Mouse (Mus musculus) retina, postnatal 1 day (tissue): Measurements from ENCODE around the gene Elmo1.

Experiments used
- DNase-seq: peaks from one replicate; pipeline ENCODE4 v3.0.0-alpha.2; 2012

Elmo1 gene

GRCm38 (mm10) chr13:20163339-20163954 is 73.1 kb downstream of the Elmo1 start:
- no peak for DNase-seq

GRCm38 (mm10) chr13:20164837-20165236 is 74.4 kb downstream of the Elmo1 start:
- DNase-seq = no peak

GRCm38 (mm10) chr13:20173987-20174654 is 83.7 kb downstream of the Elmo1 start:
- DNase-seq = no peak

GRCm38 (mm10) chr13:20174655-20175280 is 84.4 kb downstream of the Elmo1 start:
- no peak for DNase-seq

GRCm38 (mm10) chr13:20180738-20181137 is 90.3 kb downstream of the Elmo1 start:
- DNase-seq = no peak

- peak; percentile 9 for DNase-seq
Measured at GRCm38 (mm10) chr13:20181321-20181720, 90.9 kb downstream of the Elmo1 start.

GRCm38 (mm10) chr13:20182239-20182825 is 91.9 kb downstream of the Elmo1 start:
- DNase-seq = peak; percentile 43

GRCm38 (mm10) chr13:20183512-20184238 is 93.3 kb downstream of the Elmo1 start:
- peak; percentile 57 for DNase-seq

- no peak for DNase-seq
Measured at GRCm38 (mm10) chr13:20184239-20185033, 94.0 kb downstream of the Elmo1 start.

- DNase-seq = no peak
Measured at GRCm38 (mm10) chr13:20185034-20185846, 94.8 kb downstream of the Elmo1 start.

GRCm38 (mm10) chr13:20185847-20186213 is 95.4 kb downstream of the Elmo1 start:
- no peak for DNase-seq

- no peak for DNase-seq
Measured at GRCm38 (mm10) chr13:20187647-20188046, 97.3 kb downstream of the Elmo1 start.

- DNase-seq = no peak
Measured at GRCm38 (mm10) chr13:20192009-20192584, 101.7 kb downstream of the Elmo1 start.

- no peak for DNase-seq
Measured at GRCm38 (mm10) chr13:20200582-20200981, 110.2 kb downstream of the Elmo1 start.

GRCm38 (mm10) chr13:20202617-20203016 is 112.2 kb downstream of the Elmo1 start:
- DNase-seq = no peak

- no peak for DNase-seq
Measured at GRCm38 (mm10) chr13:20204165-20204564, 113.8 kb downstream of the Elmo1 start.

GRCm38 (mm10) chr13:20205007-20205745 is 114.8 kb downstream of the Elmo1 start:
- peak; percentile 54 for DNase-seq

GRCm38 (mm10) chr13:20205746-20206145 is 115.3 kb downstream of the Elmo1 start:
- no peak for DNase-seq

GRCm38 (mm10) chr13:20207126-20207525 is 116.7 kb downstream of the Elmo1 start:
- no peak for DNase-seq

- no peak for DNase-seq
Measured at GRCm38 (mm10) chr13:20207950-20208642, 117.7 kb downstream of the Elmo1 start.
